Mouse (Mus musculus) limb, embryonic 14.5 days (tissue): ENCODE measurements at regions not wholly inside any gene's neighbourhood (a gene's known extent, or its start where the extent isn't known, plus 50 kb on each side); places are given as distances from the start of the nearest gene placed in this dataset.

ENCODE experiments used
- ATAC-seq: fragments of 200-750 bp; cut with Nextera tagmentation; 2 replicates; pipeline ENCODE4 v1.8.0; 2017; ENCODE audit warnings: low read depth, moderate number of reproducible peaks, moderate TSS enrichment; ENCODE audit not compliant: low FRiP score
- DNase-seq: peaks from one replicate; pipeline ENCODE4 v3.0.0-alpha.2; 2015; ENCODE audit warnings: low spot score
- H3K27ac ChIP-seq: fragments of 300-500 bp; sonication (generic); replicated peaks from 2 replicates; pipeline ENCODE4 v1.5.1; 2014; ENCODE audit warnings: low read depth, mild to moderate bottlenecking, low read length, moderate library complexity, mixed read lengths
- H3K27me3 ChIP-seq: fragments of 300-500 bp; sonication (generic); 2 replicates; pipeline ENCODE4 v1.6.1; 2014; ENCODE audit warnings: low read length, mixed read lengths; ENCODE audit not compliant: control insufficient read depth, insufficient read depth
- H3K36me3 ChIP-seq: fragments of 300-500 bp; sonication (generic); 2 replicates; pipeline ENCODE4 v1.6.1; 2014; ENCODE audit warnings: mild to moderate bottlenecking, low read length, moderate library complexity, mixed read lengths; ENCODE audit not compliant: control insufficient read depth, insufficient read depth
- H3K4me1 ChIP-seq: fragments of 300-500 bp; sonication (generic); 2 replicates; pipeline ENCODE4 v1.6.1; 2014; ENCODE audit warnings: antibody characterized with exemption, low read length, mixed read lengths; ENCODE audit not compliant: control insufficient read depth, insufficient read depth
- H3K4me2 ChIP-seq: fragments of 300-500 bp; sonication (generic); replicated peaks from 2 replicates; pipeline ENCODE4 v1.6.1; 2014; ENCODE audit warnings: low read depth, mild to moderate bottlenecking, low read length, moderate library complexity; ENCODE audit not compliant: severe bottlenecking
- H3K4me3 ChIP-seq: fragments of 300-500 bp; sonication (generic); replicated peaks from 2 replicates; pipeline ENCODE4 v1.5.1; 2014; ENCODE audit warnings: low read length
- H3K9ac ChIP-seq: fragments of 300-500 bp; sonication (generic); 2 replicates; pipeline ENCODE4 v1.6.1; 2014; ENCODE audit warnings: mild to moderate bottlenecking, low read depth, low read length, moderate library complexity; ENCODE audit not compliant: severe bottlenecking
- H3K9me3 ChIP-seq: fragments of 300-500 bp; sonication (generic); 2 replicates; pipeline ENCODE4 v1.6.1; 2016; ENCODE audit warnings: low read length; ENCODE audit not compliant: control insufficient read depth
- POLR2A ChIP-seq: fragments of 200-500 bp; IDR thresholded peaks from 2 replicates; pipeline ENCODE4 v1.8.0; 2012; ENCODE audit warnings: inconsistent platforms, mild to moderate bottlenecking, moderate library complexity, borderline replicate concordance; ENCODE audit not compliant: insufficient read depth, insufficient read length; ENCODE audit errors: extremely low read depth
- WGBS: fragments of 180-500 bp; shearing (Covaris S2); extraction: QIAGEN DNeasy Blood & Tissue Kit; methylation state at CpG from one replicate; pipeline ENCODE4 v1.1.7; 2014; 5-methylcytosine and 5-hydroxymethylcytosine counted together

- no peak for TF ChIP-seq POLR2A
- H3K9me3 ChIP-seq = no peaks in the 10 kb centered on the region
- H3K27ac ChIP-seq = no peak overlapping the region
- WGBS = 40% methylated on average over 5 of the region's 5 CpGs
- peaks cover 13% of the 10 kb centered on the region for H3K4me1 ChIP-seq
- H3K4me2 ChIP-seq = no peak overlapping the region
- peaks cover 8% of the 10 kb centered on the region for H3K36me3 ChIP-seq
- no peak overlapping the region for H3K4me3 ChIP-seq
- no peaks in the 10 kb centered on the region; the same call in 1 of the 2 replicates for H3K27me3 ChIP-seq
- ATAC-seq (no peak), DNase-seq (no peak)
- no peak overlapping the region for H3K9ac ChIP-seq
These were observed 53.2 kb upstream of the Gpc5 start for GRCm38 (mm10) chr14:115038788-115039187.

- H3K4me2 ChIP-seq = peak overlapping the region; percentile 96; the same call in 1 of the 2 replicates
These were observed 52.5 kb upstream of the Gpc5 start for GRCm38 (mm10) chr14:115039524-115039923.

GRCm38 (mm10) chr14:115040091-115040571, 51.9 kb upstream of the Gpc5 start:
- ATAC-seq = no peak
- H3K36me3 ChIP-seq = peaks cover 21% of the 10 kb centered on the region

More at GRCm38 (mm10) chr14:115039524-115039923, 52.5 kb upstream of the Gpc5 start:
- Histone ChIP-seq H3K4me3 (no peak overlapping the region), H3K9me3 (no peaks in the 10 kb centered on the region), H3K4me1 (peaks cover 13% of the 10 kb centered on the region), H3K36me3 (peaks cover 15% of the 10 kb centered on the region), H3K27ac (no peak overlapping the region), H3K9ac (peak overlapping the region; percentile 99; the same call in 1 of the 2 replicates), H3K27me3 (no peaks in the 10 kb centered on the region; the same call in 1 of the 2 replicates)
- DNase-seq (no peak), ATAC-seq (no peak)
- WGBS = 61% methylated on average over 5 of the region's 5 CpGs
- no peak for TF ChIP-seq POLR2A

GRCm38 (mm10) chr14:115040578-115041206, 51.3 kb upstream of the Gpc5 start:
- ATAC-seq (peak; percentile 87), DNase-seq (peak; percentile 88)
- H3K9me3 ChIP-seq = no peaks in the 10 kb centered on the region
- H3K9ac ChIP-seq = peak overlapping the region; percentile 99
- no peaks in the 10 kb centered on the region; the same call in 1 of the 2 replicates for H3K27me3 ChIP-seq
- H3K4me1 ChIP-seq = peaks cover 13% of the 10 kb centered on the region
- peak overlapping the region; percentile 96 for H3K4me2 ChIP-seq
- WGBS = 5% methylated on average over 46 of the region's 94 CpGs
- peaks cover 27% of the 10 kb centered on the region for H3K36me3 ChIP-seq
- peak; percentile 65; the same call in 1 of the 2 replicates for TF ChIP-seq POLR2A
- peak overlapping the region; percentile 94 for H3K4me3 ChIP-seq
- peak overlapping the region; percentile 94 for H3K27ac ChIP-seq

More at GRCm38 (mm10) chr14:115040091-115040571, 51.9 kb upstream of the Gpc5 start:
- peak; percentile 19 for DNase-seq
- H3K4me1 ChIP-seq = peaks cover 13% of the 10 kb centered on the region
- peak overlapping the region; percentile 96 for H3K4me2 ChIP-seq
- H3K4me3 ChIP-seq = peak overlapping the region; percentile 94
- H3K27me3 ChIP-seq = no peaks in the 10 kb centered on the region; the same call in 1 of the 2 replicates
- WGBS = under 1% methylated on average over 30 of the region's 30 CpGs
- H3K9ac ChIP-seq = peak overlapping the region; percentile 99
- peak overlapping the region; percentile 94 for H3K27ac ChIP-seq
- no peaks in the 10 kb centered on the region for H3K9me3 ChIP-seq
- TF ChIP-seq POLR2A = no peak

GRCm38 (mm10) chr14:115041336-115042054, 50.5 kb upstream of the Gpc5 start:
- peak; percentile 57 for ATAC-seq
- Histone ChIP-seq H3K27ac (peak overlapping the region; percentile 94), H3K9ac (peak overlapping the region; percentile 99), H3K27me3 (no peaks in the 10 kb centered on the region; the same call in 1 of the 2 replicates), H3K4me2 (peak overlapping the region; percentile 96), H3K36me3 (peaks cover 35% of the 10 kb centered on the region), H3K9me3 (no peaks in the 10 kb centered on the region), H3K4me3 (peak overlapping the region; percentile 94), H3K4me1 (peaks cover 13% of the 10 kb centered on the region)
- TF ChIP-seq POLR2A = no peak
- peak; percentile 39 for DNase-seq
- WGBS = 0% methylated on average over 17 of the region's 126 CpGs
